Mouse (Mus musculus) spleen, adult 2 months (tissue): ENCODE data around the gene M1ap.

Experiments
- CTCF ChIP-seq: fragments of 200-500 bp; IDR thresholded peaks from 2 replicates; pipeline ENCODE4 v1.5.1; 2011; ENCODE audit warnings: mild to moderate bottlenecking, inconsistent platforms; ENCODE audit not compliant: insufficient read depth, insufficient read length, insufficient replicate concordance; ENCODE audit errors: extremely low read depth
- POLR2A ChIP-seq: fragments of 200-500 bp; IDR thresholded peaks from 2 replicates; pipeline ENCODE4 v1.6.1; 2011; ENCODE audit warnings: low read depth, low read length, inconsistent platforms

GRCm38 (mm10) chr6:83011756-83012155 is 65.1 kb downstream of the M1ap start:
- no peak for TF ChIP-seq CTCF
- no peak for TF ChIP-seq POLR2A
